Mouse (Mus musculus) limb, embryonic 10.5 days (tissue): ENCODE data around the gene Ctu2. TPM values are rescaled to one million over a fixed set of nuclear protein-coding genes. Genes with fewer than 3 reads are reported as not detected.
A peak's percentile ranks its signal among the peaks of the same experiment; 100 is the strongest.

Source experiments
- DNase-seq: peaks from one replicate; pipeline ENCODE4 v3.0.0-alpha.2; 2017; ENCODE audit warnings: low spot score
- H3K27ac ChIP-seq: fragments of 300-500 bp; sonication (generic); 2 replicates; pipeline ENCODE4 v1.5.1; 2016; ENCODE audit warnings: mild to moderate bottlenecking
- H3K27me3 ChIP-seq: fragments of 300-500 bp; sonication (generic); 2 replicates; pipeline ENCODE4 v1.6.1; 2016; ENCODE audit warnings: low read depth, mild to moderate bottlenecking; ENCODE audit not compliant: poor library complexity, severe bottlenecking
- H3K36me3 ChIP-seq: fragments of 300-500 bp; sonication (generic); 2 replicates; pipeline ENCODE4 v1.6.1; 2016; ENCODE audit warnings: mild to moderate bottlenecking, moderate library complexity
- H3K4me1 ChIP-seq: fragments of 300-500 bp; sonication (generic); 2 replicates; pipeline ENCODE4 v1.6.1; 2016
- H3K4me3 ChIP-seq: fragments of 300-500 bp; sonication (generic); 2 replicates; pipeline ENCODE4 v1.5.1; 2016; ENCODE audit warnings: mild to moderate bottlenecking, moderate library complexity
- H3K9me3 ChIP-seq: fragments of 300-500 bp; sonication (generic); replicated peaks from 2 replicates; pipeline ENCODE4 v1.6.1; 2016; ENCODE audit warnings: mild to moderate bottlenecking
- WGBS: fragments of 180-500 bp; shearing (Covaris S2); methylation state at CpG from one replicate; pipeline ENCODE4 v1.1.7; 2016; 5-methylcytosine and 5-hydroxymethylcytosine counted together
- polyA plus RNA-seq: library from polyadenylated mRNA; unstranded; fragments of >200 nt; fragmentation: Nextera tagmentation; extraction: Ambion mirVana; gene quantifications from 2 replicates; pipeline ENCODE4 v1.2.1, GENCODE M21; 2016

Gene Ctu2
- polyA plus RNA-seq, 1 experiment from 2014 or later = 80.3 TPM

DNA sequence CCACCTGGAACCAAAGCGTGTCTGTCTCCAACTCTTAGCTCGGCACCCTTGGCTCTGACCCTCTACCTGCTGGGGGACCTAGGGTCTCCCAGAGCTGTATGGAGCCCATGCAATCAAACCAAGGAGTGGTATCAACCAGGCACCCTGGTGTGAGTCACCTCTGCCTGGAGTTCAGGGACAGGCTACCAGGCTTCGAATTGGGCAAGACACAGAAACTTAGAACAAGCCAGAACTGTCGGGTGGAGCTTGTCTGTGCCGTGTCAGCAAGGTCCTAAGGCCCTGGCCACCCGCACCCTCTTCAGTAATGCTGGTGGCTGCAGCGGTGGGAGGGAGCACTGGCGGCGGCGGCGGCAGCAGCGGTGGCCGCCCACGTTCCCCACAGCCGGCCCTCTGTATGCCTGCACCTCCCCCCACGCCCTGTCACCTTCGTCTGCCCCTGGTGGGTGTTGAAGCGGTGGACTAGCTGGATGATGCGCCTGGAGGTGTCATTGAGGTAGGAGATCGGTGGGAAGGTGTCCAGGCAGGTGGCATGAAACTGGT lies 39.3 kb upstream of the Ctu2 start:
- no peak overlapping the region for H3K4me3 ChIP-seq
- H3K27ac ChIP-seq = no peak overlapping the region
- H3K9me3 ChIP-seq = no peaks in the 10 kb centered on the region
- WGBS = 89% methylated on average over 20 of the region's 20 CpGs
- H3K27me3 ChIP-seq = no peaks in the 10 kb centered on the region
- DNase-seq = no peak
- H3K36me3 ChIP-seq = peaks cover 71% of the 10 kb centered on the region
- peaks cover 30% of the 10 kb centered on the region for H3K4me1 ChIP-seq

DNA sequence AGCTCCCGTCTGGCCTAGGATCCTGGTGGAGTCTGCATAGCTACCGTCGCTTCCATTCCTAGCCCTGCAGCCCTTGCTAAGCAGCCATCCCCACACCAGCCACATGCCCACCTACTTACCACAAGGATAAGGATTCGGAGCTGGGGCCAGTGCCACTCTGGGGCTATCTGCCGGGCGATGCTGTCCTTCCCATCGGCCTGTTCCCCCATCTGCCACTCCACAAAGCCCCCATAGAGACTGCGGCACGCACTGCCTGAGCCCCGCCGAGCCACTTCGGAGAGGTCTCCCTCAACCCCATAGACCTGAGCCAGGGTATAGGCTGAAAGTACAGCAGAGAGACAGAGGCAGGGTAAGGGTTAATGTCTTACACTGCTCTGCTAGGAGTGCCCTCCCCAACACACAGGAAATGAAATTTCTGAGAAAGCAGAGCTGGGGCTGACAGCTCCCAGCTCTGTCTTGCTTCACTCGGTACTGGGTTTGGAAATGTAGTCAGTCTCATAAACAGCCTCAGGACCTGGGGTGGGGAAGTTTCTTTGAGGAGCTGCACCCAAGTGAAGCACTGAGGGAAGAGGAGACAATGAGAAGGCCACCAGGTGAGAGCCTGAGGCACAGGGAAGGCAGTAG lies 38.1 kb upstream of the Ctu2 start:
- H3K4me3 ChIP-seq = no peak overlapping the region
- peaks cover 71% of the 10 kb centered on the region for H3K36me3 ChIP-seq
- peak overlapping the region; percentile 50 for H3K27ac ChIP-seq
- H3K4me1 ChIP-seq = peaks cover 25% of the 10 kb centered on the region
- H3K9me3 ChIP-seq = no peaks in the 10 kb centered on the region
- no peak for DNase-seq
- 90% methylated on average over 13 of the region's 13 CpGs for WGBS
- H3K27me3 ChIP-seq = no peaks in the 10 kb centered on the region

DNA sequence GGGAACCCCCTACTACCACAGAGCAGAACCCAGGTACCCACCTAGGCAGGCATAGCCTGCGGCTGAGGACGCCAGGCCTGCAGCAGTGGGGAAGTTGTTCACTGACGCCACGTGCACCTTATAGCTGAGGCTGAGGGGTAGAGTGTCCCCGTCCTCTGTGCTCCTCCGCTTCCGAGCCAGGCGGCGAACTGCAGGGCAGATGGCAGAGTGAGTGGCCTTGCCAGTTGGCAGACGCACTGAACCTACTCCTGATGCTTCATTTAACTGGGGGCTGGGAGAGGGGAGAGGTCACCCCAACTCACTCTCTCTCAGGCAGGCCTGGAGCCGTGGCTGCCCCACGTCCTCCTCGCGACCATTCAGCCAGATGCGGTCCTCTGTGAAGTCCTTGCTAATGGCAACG lies 36.6 kb upstream of the Ctu2 start:
- Histone ChIP-seq H3K36me3 (peaks cover 58% of the 10 kb centered on the region), H3K4me1 (peaks cover 23% of the 10 kb centered on the region), H3K4me3 (no peak overlapping the region), H3K9me3 (no peaks in the 10 kb centered on the region), H3K27me3 (no peaks in the 10 kb centered on the region), H3K27ac (no peak overlapping the region)
- no peak for DNase-seq
- 97% methylated on average over 16 of the region's 16 CpGs for WGBS

DNA sequence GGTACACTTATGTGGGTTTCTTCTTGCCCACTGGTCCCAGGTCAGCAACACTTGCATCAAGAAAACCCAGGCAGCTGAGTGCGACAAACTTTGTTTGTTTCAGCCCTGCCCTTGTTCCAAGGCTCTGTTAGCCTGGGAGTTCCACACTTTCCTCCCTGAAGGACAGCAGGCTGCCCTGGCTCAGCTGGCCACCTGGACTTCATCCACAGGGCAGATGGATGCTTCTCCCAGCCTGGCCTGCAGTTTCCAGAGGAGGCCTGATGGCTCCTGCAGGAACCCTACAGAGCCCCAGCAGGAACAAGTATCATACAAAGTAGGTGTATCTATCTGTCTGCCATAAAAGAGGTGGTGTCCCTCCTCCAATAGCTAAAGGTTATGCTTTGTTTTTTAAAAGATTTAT lies 34.6 kb upstream of the Ctu2 start:
- Histone ChIP-seq H3K9me3 (no peaks in the 10 kb centered on the region), H3K4me1 (peaks cover 38% of the 10 kb centered on the region), H3K27ac (no peak overlapping the region), H3K36me3 (peaks cover 38% of the 10 kb centered on the region), H3K4me3 (no peak overlapping the region), H3K27me3 (no peaks in the 10 kb centered on the region)
- 97% methylated on average over 1 of the region's 1 CpGs for WGBS
- no peak for DNase-seq

DNA sequence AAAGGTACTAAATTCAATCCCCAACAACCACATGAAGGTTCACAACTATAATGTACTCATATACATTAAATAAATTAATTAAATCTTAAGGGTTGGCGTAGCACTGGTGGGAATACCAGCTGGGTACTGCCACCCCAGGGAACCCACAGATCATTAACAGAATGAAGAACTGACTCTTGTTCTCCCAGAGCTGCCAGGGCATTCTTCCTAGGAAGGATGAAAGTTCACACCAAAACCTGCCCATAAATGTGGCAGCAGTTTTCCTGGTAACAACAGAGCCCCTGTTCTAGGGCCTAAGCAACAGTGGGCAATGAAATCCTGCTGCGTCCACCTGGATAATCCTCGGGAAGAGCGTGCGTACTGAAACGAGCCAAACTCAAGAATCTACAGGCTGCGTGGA lies 33.6 kb upstream of the Ctu2 start:
- Histone ChIP-seq H3K4me3 (peak overlapping the region; percentile 69), H3K9me3 (no peaks in the 10 kb centered on the region), H3K4me1 (peaks cover 37% of the 10 kb centered on the region), H3K36me3 (peaks cover 28% of the 10 kb centered on the region), H3K27me3 (no peaks in the 10 kb centered on the region), H3K27ac (peak overlapping the region; percentile 94)
- 30% methylated on average over 7 of the region's 7 CpGs for WGBS
- no peak for DNase-seq

DNA sequence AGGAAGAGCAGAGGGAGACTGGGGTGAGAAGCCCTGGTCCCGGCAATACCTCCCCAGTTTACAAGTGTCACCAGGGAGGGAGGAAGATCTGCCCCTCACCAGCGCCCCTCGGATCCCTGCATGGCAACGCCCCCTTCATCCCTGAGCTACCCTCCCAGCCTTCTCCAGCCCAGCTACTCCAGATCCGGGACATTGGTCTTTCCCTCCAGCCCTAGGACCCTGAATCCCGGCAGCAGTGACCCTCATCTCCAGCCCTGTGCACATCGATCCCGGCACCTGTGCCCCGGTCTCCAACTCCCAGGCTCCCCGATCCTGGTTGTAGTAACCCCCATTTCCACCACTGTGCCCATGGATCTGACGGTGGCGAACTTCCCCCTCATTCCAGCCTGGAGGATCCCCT lies 33.2 kb upstream of the Ctu2 start:
- H3K27ac ChIP-seq = peak overlapping the region; percentile 94

DNA sequence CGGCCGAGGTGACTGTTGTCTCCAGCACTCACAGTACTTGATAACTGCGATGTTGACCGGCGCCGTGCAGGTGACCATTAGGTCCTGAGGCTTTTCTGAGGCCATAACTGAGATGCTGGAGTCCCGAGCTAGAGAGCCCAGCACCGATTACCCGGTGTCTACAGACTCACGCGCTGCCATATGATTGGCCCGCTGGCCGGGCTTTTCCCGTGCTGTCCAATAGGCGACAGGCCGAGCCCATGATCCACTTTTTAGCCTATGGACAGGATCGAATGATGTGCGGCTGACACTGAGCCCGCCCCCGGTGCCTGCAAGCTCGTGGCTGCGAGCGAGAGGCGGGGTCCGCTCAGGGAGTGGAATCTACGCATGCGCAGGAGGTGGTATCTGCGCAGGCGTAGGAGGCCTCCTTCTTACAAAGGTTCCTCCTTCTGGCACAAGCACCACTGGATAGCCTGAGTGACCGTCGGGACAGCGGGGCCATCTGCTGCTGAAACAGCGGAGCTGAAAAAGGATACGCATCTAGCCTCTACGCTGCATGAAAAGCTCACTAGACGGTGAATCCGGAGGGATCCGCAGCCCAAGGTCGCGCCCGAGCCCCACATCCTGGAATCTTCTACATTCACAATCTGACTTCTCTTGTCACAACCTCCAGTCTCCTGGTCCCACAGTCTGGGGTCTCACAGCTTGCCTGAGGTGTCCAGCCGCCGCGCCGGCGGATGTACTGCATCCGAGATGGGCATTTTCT lies 32.5 kb upstream of the Ctu2 start, which contains the start of gene Mvd:
Gene Mvd (minus strand): TSS at position 161 of the 745 bp plus-strand sequence.
- Histone ChIP-seq H3K4me1 (peaks cover 28% of the 10 kb centered on the region), H3K4me3 (peak within 1 kb of the TSS; percentile 69), H3K27me3 (no peaks in the 10 kb centered on the region), H3K9me3 (no peaks in the 10 kb centered on the region), H3K36me3 (peaks cover 17% of the 10 kb centered on the region), H3K27ac (peak within 1 kb of the TSS; percentile 94)
- under 1% methylated on average over 47 of the region's 47 CpGs for WGBS
- peak; percentile 97 for DNase-seq

More for the DNA sequence above, 33.2 kb upstream of the Ctu2 start:
- under 1% methylated on average over 12 of the region's 12 CpGs for WGBS
- H3K27me3 ChIP-seq = no peaks in the 10 kb centered on the region
- H3K4me1 ChIP-seq = peaks cover 33% of the 10 kb centered on the region
- H3K36me3 ChIP-seq = peaks cover 24% of the 10 kb centered on the region
- H3K9me3 ChIP-seq = no peaks in the 10 kb centered on the region
- no peak for DNase-seq
- H3K4me3 ChIP-seq = peak overlapping the region; percentile 69

DNA sequence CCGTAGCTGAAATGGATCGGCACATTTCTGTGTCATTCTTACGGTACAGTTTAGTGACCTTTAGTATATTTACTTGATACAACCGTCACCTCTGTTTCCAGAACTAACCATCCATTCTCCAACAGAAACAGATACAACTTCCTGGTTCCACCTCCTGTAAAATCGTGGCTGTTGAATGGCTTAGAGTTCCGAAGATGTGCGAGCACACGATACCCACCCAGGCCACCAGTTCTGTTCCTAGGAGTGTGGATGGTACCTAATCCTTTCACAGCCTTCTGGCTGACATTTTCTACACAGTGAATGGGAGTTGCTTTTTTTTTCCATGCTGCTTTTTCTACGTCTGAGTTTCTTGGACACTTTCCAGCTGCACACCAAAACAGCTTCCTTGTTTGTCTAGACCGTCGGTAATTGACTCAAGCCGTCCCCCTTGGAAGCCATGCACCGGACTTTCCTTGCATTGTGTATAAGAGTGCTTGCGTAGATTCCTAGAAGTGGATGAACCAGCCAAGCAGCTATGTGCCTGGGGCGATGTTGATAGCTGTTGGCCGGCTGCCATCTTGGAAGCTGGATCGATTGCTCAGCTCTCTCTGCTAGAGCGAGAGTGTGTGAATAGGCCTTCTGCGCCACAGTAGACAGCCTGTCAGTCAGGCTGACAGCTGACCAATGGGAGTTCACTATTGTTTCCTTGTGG lies 31.7 kb upstream of the Ctu2 start:
- Histone ChIP-seq H3K36me3 (peaks cover 9% of the 10 kb centered on the region), H3K27ac (peak overlapping the region; percentile 94), H3K27me3 (no peaks in the 10 kb centered on the region), H3K9me3 (no peaks in the 10 kb centered on the region), H3K4me3 (peak overlapping the region; percentile 69), H3K4me1 (peaks cover 26% of the 10 kb centered on the region)
- DNase-seq = peak; percentile 65
- WGBS = 45% methylated on average over 19 of the region's 19 CpGs

DNA sequence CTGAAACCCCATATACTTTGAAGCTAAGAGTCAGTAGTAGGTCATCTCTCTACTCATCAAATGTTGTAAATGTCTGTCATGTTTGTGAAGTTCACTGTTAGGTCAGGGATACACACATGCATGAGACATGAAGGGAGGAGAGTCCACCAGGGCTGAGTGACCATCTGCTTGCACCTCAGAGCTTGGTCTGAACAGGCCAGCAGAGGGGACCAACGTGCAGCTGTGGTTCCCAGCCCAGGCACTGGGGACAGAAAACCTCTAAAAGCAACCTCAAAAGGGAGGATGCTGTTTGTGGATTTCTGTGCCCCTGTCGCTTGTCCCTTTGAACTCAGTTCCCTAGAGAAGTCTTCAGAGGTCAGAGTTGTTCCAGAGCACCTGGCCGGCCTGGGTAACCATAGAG lies 30.7 kb upstream of the Ctu2 start:
- H3K9me3 ChIP-seq = no peaks in the 10 kb centered on the region
- no peak overlapping the region for H3K4me3 ChIP-seq
- 63% methylated on average over 3 of the region's 3 CpGs for WGBS
- peaks cover 26% of the 10 kb centered on the region for H3K4me1 ChIP-seq
- H3K27ac ChIP-seq = no peak overlapping the region
- no peaks in the 10 kb centered on the region for H3K36me3 ChIP-seq
- no peaks in the 10 kb centered on the region for H3K27me3 ChIP-seq
- DNase-seq = no peak

DNA sequence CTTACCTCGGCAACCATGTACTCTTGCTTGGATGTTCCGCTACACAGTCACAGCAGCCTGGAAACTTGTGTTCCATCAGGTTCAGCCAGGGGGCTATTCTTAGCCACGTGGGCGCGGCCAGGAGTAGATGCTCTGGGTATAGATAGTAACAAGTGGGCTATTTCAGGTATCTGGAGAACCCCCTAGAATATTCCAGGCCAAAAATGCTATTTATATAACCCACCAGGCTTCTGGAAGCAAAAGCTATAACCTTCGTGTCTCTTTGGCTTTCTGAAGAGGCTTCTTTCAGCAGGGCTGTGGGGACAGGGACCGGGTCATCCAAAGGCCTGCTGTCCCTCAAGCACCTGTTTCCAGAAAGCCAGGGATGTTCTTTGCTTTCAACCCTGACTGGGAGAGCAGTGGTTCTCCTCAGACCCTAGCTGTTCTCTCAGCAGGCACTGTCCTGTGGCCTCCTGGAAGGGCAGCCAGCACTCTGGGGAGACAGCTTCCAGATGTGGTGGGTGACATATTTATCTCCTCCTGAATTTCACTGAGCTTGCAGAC lies 24.7 kb upstream of the Ctu2 start:
- no peak overlapping the region for H3K27ac ChIP-seq
- WGBS = 79% methylated on average over 7 of the region's 7 CpGs
- DNase-seq = no peak
- 0 out of 2 replicates have a peak, but pooled peaks cover 5% of the 10 kb centered on the region for H3K4me1 ChIP-seq
- 0 out of 2 replicates have a peak, but pooled peaks cover 7% of the 10 kb centered on the region for H3K27me3 ChIP-seq
- no peak overlapping the region for H3K4me3 ChIP-seq
- no peaks in the 10 kb centered on the region for H3K9me3 ChIP-seq
- no peaks in the 10 kb centered on the region for H3K36me3 ChIP-seq

DNA sequence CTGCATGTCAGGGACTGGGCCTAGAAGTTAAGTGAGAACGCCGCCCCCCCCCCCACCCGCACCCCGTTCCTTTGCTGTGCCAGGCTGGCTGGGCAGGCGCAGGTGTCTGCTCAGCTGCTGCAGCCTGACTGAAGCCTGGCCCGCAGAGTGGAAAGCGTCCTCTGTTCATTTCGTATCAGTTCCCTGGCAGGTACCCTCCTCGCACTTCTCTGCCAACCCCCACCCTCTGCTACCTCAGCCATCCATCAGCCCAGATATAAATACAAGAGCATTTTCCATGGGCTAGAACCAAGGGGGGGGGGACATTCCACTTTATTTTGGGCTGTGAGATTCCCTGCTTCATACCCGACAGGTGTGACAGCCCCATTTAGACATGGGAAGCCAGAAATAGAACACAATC lies 23.8 kb upstream of the Ctu2 start:
- H3K4me1 ChIP-seq = 0 out of 2 replicates have a peak, but pooled peaks cover 5% of the 10 kb centered on the region
- no peak for DNase-seq
- H3K4me3 ChIP-seq = no peak overlapping the region
- no peaks in the 10 kb centered on the region for H3K36me3 ChIP-seq
- no peaks in the 10 kb centered on the region for H3K9me3 ChIP-seq
- WGBS = 87% methylated on average over 10 of the region's 10 CpGs
- no peak overlapping the region for H3K27ac ChIP-seq
- H3K27me3 ChIP-seq = peaks cover 16% of the 10 kb centered on the region; the same call in 1 of the 2 replicates

DNA sequence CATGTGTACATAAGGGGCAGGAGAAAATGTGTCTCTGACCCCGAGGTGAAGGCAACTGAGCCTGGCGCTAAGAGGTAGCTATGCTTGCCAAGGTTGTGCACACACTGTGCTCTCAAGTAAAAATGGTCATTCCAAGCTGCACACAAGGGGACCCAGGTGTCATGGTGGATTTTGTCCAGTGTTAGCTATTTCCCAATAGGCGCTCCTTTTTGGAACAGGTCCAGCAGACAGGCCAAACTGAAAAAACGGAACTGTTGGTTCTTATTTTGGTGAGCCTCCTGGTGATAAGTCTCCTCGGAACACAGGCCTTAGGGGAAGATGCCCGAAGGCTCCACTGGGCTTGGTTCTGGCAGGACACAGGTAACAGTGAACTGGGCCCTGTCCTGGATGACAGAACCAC lies 21.5 kb upstream of the Ctu2 start:
- 0 out of 2 replicates have a peak, but pooled peaks cover 5% of the 10 kb centered on the region for H3K4me1 ChIP-seq
- no peaks in the 10 kb centered on the region for H3K36me3 ChIP-seq
- H3K9me3 ChIP-seq = no peaks in the 10 kb centered on the region
- no peak overlapping the region for H3K4me3 ChIP-seq
- no peak for DNase-seq
- WGBS = 89% methylated on average over 6 of the region's 6 CpGs
- H3K27ac ChIP-seq = no peak overlapping the region
- H3K27me3 ChIP-seq = peaks cover 38% of the 10 kb centered on the region
